Mouse (Mus musculus) adrenal gland, postnatal 4 days (tissue): Measurements from ENCODE around the gene Erbb2. TPM values are rescaled to one million over a fixed set of nuclear protein-coding genes. Genes with fewer than 3 reads are reported as not detected.

Experiments
- DNase-seq, 2 experiments: peaks; one replicate each; pipeline ENCODE4 v3.0.0; 2021 to 2022; ENCODE audit warnings: low spot score in 2 of 2, mixed read lengths in 2 of 2
- total RNA-seq, 2 experiments: library from RNA; stranded (reverse); gene quantifications; 2 replicates each; pipeline ENCODE4 v1.2.3; 2021

The Erbb2 gene
- total RNA-seq, 2 experiments from 2014 or later: 10.8 to 19.4 TPM

GRCm38 (mm10) chr11:98384721-98385637 is 27.3 kb upstream of the Erbb2 start:
- no peak for DNase-seq

- DNase-seq: no peak
Observed at GRCm38 (mm10) chr11:98385638-98386585, 26.4 kb upstream of the Erbb2 start, which contains the start of gene Pnmt. Gene Pnmt (plus strand): TSS chr11:98386450.

GRCm38 (mm10) chr11:98386596-98386995 is 25.7 kb upstream of the Erbb2 start:
- no peak for DNase-seq

- DNase-seq: no peak
Observed at GRCm38 (mm10) chr11:98387056-98387577, 25.2 kb upstream of the Erbb2 start.

- no peak for DNase-seq
Observed at GRCm38 (mm10) chr11:98388282-98388681, 24.0 kb upstream of the Erbb2 start.

GRCm38 (mm10) chr11:98389221-98389780 is 23.0 kb upstream of the Erbb2 start:
- DNase-seq: no peak

- DNase-seq: no peak
Observed at GRCm38 (mm10) chr11:98390141-98390540, 22.1 kb upstream of the Erbb2 start.

- DNase-seq: no peak
Observed at GRCm38 (mm10) chr11:98392034-98392433, 20.2 kb upstream of the Erbb2 start.

GRCm38 (mm10) chr11:98392645-98393044 is 19.6 kb upstream of the Erbb2 start:
- DNase-seq: no peak

- DNase-seq: no peak
Observed at GRCm38 (mm10) chr11:98393317-98393716, 19.0 kb upstream of the Erbb2 start.

- no peak for DNase-seq
Observed at GRCm38 (mm10) chr11:98394301-98394700, 18.0 kb upstream of the Erbb2 start.

GRCm38 (mm10) chr11:98395041-98395440 is 17.2 kb upstream of the Erbb2 start:
- DNase-seq: no peak

GRCm38 (mm10) chr11:98397946-98398345 is 14.3 kb upstream of the Erbb2 start:
- DNase-seq: no peak

GRCm38 (mm10) chr11:98400161-98400726 is 12.0 kb upstream of the Erbb2 start, which contains the start of gene Pgap3:
Gene Pgap3 (minus strand): TSS chr11:98400490.
- peak; percentile 55 to 78 for DNase-seq

- no peak for DNase-seq
Observed at GRCm38 (mm10) chr11:98400816-98401215, 11.5 kb upstream of the Erbb2 start.

- no peak for DNase-seq
Observed at GRCm38 (mm10) chr11:98406621-98407020, 5.6 kb upstream of the Erbb2 start.

- DNase-seq: no peak
Observed at GRCm38 (mm10) chr11:98408872-98409271, 3.4 kb upstream of the Erbb2 start.

- no peak for DNase-seq
Observed at GRCm38 (mm10) chr11:98409341-98409822, 2.9 kb upstream of the Erbb2 start.

- DNase-seq: no peak
Observed at GRCm38 (mm10) chr11:98412797-98413301, 579 bp downstream of the Erbb2 start.

- no peak for DNase-seq
Observed at GRCm38 (mm10) chr11:98413731-98414130, 1.5 kb downstream of the Erbb2 start.
